Mouse (Mus musculus): ENCODE data around the gene Casp12. TPM values are rescaled to one million over a fixed set of nuclear protein-coding genes. Genes with fewer than 3 reads are reported as not detected.

Casp12 gene
- polyA plus RNA-seq, 2 experiments: 4.4 to 4.7 TPM

DNA sequence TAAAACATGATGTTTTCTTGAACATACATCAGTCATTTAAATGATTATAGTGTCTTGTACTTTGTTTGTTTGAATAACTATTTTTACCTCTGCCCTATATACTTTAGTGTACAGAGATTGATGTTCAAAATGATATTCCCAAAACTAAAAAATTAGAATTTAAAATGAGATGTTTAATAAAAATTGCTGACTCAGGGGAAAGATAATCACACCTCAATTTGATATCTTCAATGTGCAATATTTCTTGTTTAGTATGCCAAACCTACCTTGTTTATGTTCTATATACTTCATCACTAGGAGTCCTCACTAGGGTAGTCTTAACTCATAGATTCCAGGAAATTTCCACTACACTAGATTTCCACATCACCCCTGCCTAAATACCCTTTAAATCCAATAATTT is 35.1 kb upstream of the Casp12 start:
- ATAC-seq (ENCODE audit: low FRiP score, low read depth): no peak
- no peak overlapping the region for H3K9ac ChIP-seq (ENCODE audit: low read depth, low read length, severe bottlenecking)
- no peak for TF ChIP-seq POLR2A (IDR thresholded peaks at IDR 0.05; ENCODE audit: borderline replicate concordance, extremely low read depth, insufficient read depth, insufficient read length)

DNA sequence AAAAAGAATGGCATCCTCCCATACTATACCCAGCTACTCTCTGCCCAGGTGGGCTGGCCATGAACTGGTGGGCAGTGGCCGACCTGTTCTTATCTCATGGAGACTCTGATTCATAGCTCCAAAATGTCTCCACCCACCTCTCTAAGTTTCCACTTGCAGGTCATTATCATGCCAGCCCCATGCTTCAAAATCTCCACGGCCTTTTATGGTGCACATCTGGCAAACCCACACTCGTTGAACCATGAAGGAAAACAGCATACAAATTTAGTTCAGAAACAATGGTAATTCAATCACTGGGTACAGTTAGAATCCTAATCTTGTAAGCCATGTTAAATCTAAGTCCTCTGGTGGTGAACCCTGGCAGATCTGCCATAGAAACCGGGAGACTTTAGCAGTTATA is 33.8 kb upstream of the Casp12 start:
- Histone ChIP-seq H3K4me3 (replicated peaks; ENCODE audit: low read length) (no peak overlapping the region), H3K4me1 (ENCODE audit: control insufficient read depth, insufficient read depth, low read length) (no peaks in the 10 kb centered on the region), H3K27me3 (ENCODE audit: control insufficient read depth, insufficient read depth, low read length) (no peaks in the 10 kb centered on the region), H3K27ac (replicated peaks; ENCODE audit: low read depth, low read length) (no peak overlapping the region), H3K36me3 (ENCODE audit: control insufficient read depth, insufficient read depth, low read length) (no peaks in the 10 kb centered on the region), H3K4me2 (replicated peaks; ENCODE audit: low read depth, low read length, severe bottlenecking) (no peak overlapping the region), H3K9ac (ENCODE audit: low read depth, low read length, severe bottlenecking) (no peak overlapping the region), H3K9me3 (ENCODE audit: control insufficient read depth, low read length) (no peaks in the 10 kb centered on the region)
- ATAC-seq (ENCODE audit: low FRiP score, low read depth) (no peak), DNase-seq (ENCODE audit: low spot score) (no peak)
- TF ChIP-seq POLR2A (IDR thresholded peaks at IDR 0.05; ENCODE audit: borderline replicate concordance, extremely low read depth, insufficient read depth, insufficient read length): no peak
- WGBS: 56% methylated on average over 4 of the region's 4 CpGs

More for the DNA sequence above, 35.1 kb upstream of the Casp12 start:
- Histone ChIP-seq H3K27ac (replicated peaks; ENCODE audit: low read depth, low read length) (no peak overlapping the region), H3K27me3 (ENCODE audit: control insufficient read depth, insufficient read depth, low read length) (no peaks in the 10 kb centered on the region), H3K36me3 (ENCODE audit: control insufficient read depth, insufficient read depth, low read length) (no peaks in the 10 kb centered on the region), H3K9me3 (ENCODE audit: control insufficient read depth, low read length) (no peaks in the 10 kb centered on the region), H3K4me1 (ENCODE audit: control insufficient read depth, insufficient read depth, low read length) (no peaks in the 10 kb centered on the region), H3K4me2 (replicated peaks; ENCODE audit: low read depth, low read length, severe bottlenecking) (no peak overlapping the region), H3K4me3 (replicated peaks; ENCODE audit: low read length) (no peak overlapping the region)
- no peak for DNase-seq (ENCODE audit: low spot score)

DNA sequence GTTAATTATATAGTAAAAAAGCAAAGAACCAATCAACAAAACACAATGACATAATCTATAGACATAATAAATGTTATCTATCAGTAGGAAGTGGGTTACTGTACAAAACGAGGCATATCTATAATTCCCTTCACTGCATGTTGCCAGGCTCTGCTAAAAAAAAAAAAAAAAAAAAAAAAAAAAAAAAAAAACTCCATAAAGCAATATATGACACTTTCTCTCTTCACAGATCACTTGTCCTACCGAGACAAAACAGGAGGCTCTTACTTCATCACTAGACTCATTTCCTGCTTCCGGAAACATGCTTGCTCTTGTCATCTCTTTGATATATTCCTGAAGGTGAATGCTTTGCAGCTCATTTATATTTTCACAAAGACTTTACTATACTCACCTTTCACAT is 17.0 kb upstream of the Casp12 start:
- no peak overlapping the region for H3K27ac ChIP-seq (replicated peaks; ENCODE audit: low read depth, low read length)
- H3K9ac ChIP-seq (ENCODE audit: low read depth, low read length, severe bottlenecking): no peak overlapping the region
- TF ChIP-seq POLR2A (IDR thresholded peaks at IDR 0.05; ENCODE audit: borderline replicate concordance, extremely low read depth, insufficient read depth, insufficient read length): no peak
- no peaks in the 10 kb centered on the region for H3K9me3 ChIP-seq (ENCODE audit: control insufficient read depth, low read length)
- ATAC-seq (ENCODE audit: low FRiP score, low read depth) (no peak), DNase-seq (ENCODE audit: low spot score) (no peak)
- H3K4me3 ChIP-seq (replicated peaks; ENCODE audit: low read length): no peak overlapping the region
- no peaks in the 10 kb centered on the region for H3K27me3 ChIP-seq (ENCODE audit: control insufficient read depth, insufficient read depth, low read length)
- no peaks in the 10 kb centered on the region for H3K36me3 ChIP-seq (ENCODE audit: control insufficient read depth, insufficient read depth, low read length)
- H3K4me2 ChIP-seq (replicated peaks; ENCODE audit: low read depth, low read length, severe bottlenecking): no peak overlapping the region
- no peaks in the 10 kb centered on the region for H3K4me1 ChIP-seq (ENCODE audit: control insufficient read depth, insufficient read depth, low read length)
- WGBS: 73% methylated on average over 3 of the region's 3 CpGs

DNA sequence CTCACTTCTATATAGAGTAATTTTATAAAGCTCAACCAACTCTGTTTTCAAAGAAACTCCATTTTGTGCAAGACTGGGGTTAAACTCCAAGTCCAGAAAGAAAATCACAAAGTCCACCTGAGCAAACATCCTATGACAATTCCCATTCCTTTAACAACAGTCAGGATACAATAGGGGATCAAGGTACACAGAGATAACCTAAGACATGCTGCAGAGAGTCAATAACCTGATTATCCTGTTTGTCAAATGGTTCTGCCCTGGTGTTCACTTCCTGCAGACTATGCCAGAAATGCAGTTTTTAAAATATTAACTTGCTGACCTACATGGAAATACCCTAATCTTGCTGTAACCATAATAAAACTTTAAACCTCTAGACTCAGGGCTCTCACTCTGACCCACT is 12.8 kb upstream of the Casp12 start:
- DNase-seq (ENCODE audit: low spot score) (no peak), ATAC-seq (ENCODE audit: low FRiP score, low read depth) (no peak)
- H3K4me2 ChIP-seq (replicated peaks; ENCODE audit: low read depth, low read length, severe bottlenecking): no peak overlapping the region
- H3K36me3 ChIP-seq (ENCODE audit: control insufficient read depth, insufficient read depth, low read length): no peaks in the 10 kb centered on the region
- no peaks in the 10 kb centered on the region for H3K27me3 ChIP-seq (ENCODE audit: control insufficient read depth, insufficient read depth, low read length)
- no peaks in the 10 kb centered on the region for H3K4me1 ChIP-seq (ENCODE audit: control insufficient read depth, insufficient read depth, low read length)
- TF ChIP-seq POLR2A (IDR thresholded peaks at IDR 0.05; ENCODE audit: borderline replicate concordance, extremely low read depth, insufficient read depth, insufficient read length): no peak
- no peak overlapping the region for H3K9ac ChIP-seq (ENCODE audit: low read depth, low read length, severe bottlenecking)
- no peak overlapping the region for H3K27ac ChIP-seq (replicated peaks; ENCODE audit: low read depth, low read length)
- H3K9me3 ChIP-seq (ENCODE audit: control insufficient read depth, low read length): no peaks in the 10 kb centered on the region
- no peak overlapping the region for H3K4me3 ChIP-seq (replicated peaks; ENCODE audit: low read length)

DNA sequence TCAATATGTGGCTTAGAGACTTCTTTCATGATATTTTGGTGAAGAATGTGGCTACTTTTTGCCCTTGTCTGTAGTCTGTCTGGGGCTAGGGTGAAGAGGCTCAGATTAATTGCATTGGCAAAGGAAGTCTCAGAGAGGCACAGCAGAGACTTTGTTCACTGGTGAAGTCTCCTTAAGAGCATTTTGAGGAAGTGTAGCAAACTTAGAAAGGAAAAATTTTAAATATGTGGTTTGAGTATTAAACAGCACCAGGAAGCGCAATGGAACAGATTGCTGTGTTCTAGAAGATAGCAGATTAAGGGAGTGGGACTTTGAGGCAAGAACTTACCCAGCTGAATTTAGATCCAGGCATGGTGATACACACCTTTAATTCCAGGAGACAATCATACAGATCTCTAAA is 11.8 kb upstream of the Casp12 start:
- no peak for TF ChIP-seq POLR2A (IDR thresholded peaks at IDR 0.05; ENCODE audit: borderline replicate concordance, extremely low read depth, insufficient read depth, insufficient read length)
- no peak for ATAC-seq (ENCODE audit: low FRiP score, low read depth)
- no peak for DNase-seq (ENCODE audit: low spot score)
- 88% methylated on average over 1 of the region's 1 CpGs for WGBS
- Histone ChIP-seq H3K4me3 (replicated peaks; ENCODE audit: low read length) (no peak overlapping the region), H3K4me2 (replicated peaks; ENCODE audit: low read depth, low read length, severe bottlenecking) (no peak overlapping the region), H3K4me1 (ENCODE audit: control insufficient read depth, insufficient read depth, low read length) (no peaks in the 10 kb centered on the region), H3K27ac (replicated peaks; ENCODE audit: low read depth, low read length) (no peak overlapping the region), H3K36me3 (ENCODE audit: control insufficient read depth, insufficient read depth, low read length) (no peaks in the 10 kb centered on the region), H3K27me3 (ENCODE audit: control insufficient read depth, insufficient read depth, low read length) (no peaks in the 10 kb centered on the region), H3K9ac (ENCODE audit: low read depth, low read length, severe bottlenecking) (no peak overlapping the region), H3K9me3 (ENCODE audit: control insufficient read depth, low read length) (no peaks in the 10 kb centered on the region)

DNA sequence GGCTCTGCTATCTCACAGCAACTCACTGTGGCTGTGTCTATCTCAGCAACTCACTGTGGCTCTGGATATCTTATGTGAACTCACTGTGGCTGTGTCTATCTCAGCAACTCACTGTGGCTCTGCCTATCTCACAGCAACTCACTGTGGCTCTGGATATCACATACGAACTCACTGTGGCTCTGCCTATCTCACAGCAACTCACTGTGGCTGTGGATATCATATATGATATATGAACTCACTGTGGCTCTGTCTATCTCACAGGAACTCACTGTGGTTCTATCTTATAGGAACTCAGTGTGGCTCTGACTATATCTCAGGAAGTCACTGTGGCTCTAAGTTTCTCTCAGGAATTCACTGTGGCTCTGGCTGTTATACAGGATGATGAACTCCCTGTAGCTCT is 2.1 kb upstream of the Casp12 start:
- 73% methylated on average over 1 of the region's 1 CpGs for WGBS
- no peaks in the 10 kb centered on the region for H3K27me3 ChIP-seq (ENCODE audit: control insufficient read depth, insufficient read depth, low read length)
- H3K9ac ChIP-seq (ENCODE audit: low read depth, low read length, severe bottlenecking): no peak overlapping the region
- no peaks in the 10 kb centered on the region for H3K36me3 ChIP-seq (ENCODE audit: control insufficient read depth, insufficient read depth, low read length)
- H3K4me1 ChIP-seq (ENCODE audit: control insufficient read depth, insufficient read depth, low read length): no peaks in the 10 kb centered on the region
- H3K4me2 ChIP-seq (replicated peaks; ENCODE audit: low read depth, low read length, severe bottlenecking): no peak overlapping the region
- TF ChIP-seq POLR2A (IDR thresholded peaks at IDR 0.05; ENCODE audit: borderline replicate concordance, extremely low read depth, insufficient read depth, insufficient read length): no peak
- DNase-seq (ENCODE audit: low spot score) (no peak), ATAC-seq (ENCODE audit: low FRiP score, low read depth) (no peak)
- no peak overlapping the region for H3K4me3 ChIP-seq (replicated peaks; ENCODE audit: low read length)
- no peaks in the 10 kb centered on the region for H3K9me3 ChIP-seq (ENCODE audit: control insufficient read depth, low read length)
- H3K27ac ChIP-seq (replicated peaks; ENCODE audit: low read depth, low read length): no peak overlapping the region
